Mouse (Mus musculus): ENCODE data around the gene Lrguk. TPM values are rescaled to one million over a fixed set of nuclear protein-coding genes. Genes with fewer than 3 reads are reported as not detected.

Gene Lrguk
- polyA plus RNA-seq, 1 experiment from 2014 or later = 0.59 TPM

GRCm38 (mm10) chr6:34179911-34180310 lies 150.7 kb downstream of the Lrguk start:
- H3K4me2 ChIP-seq (ENCODE audit: low read depth, severe bottlenecking) = no peak overlapping the region
- H3K27ac ChIP-seq (replicated peaks; ENCODE audit: low read depth, low read length) = no peak overlapping the region
- H3K4me1 ChIP-seq (ENCODE audit: control insufficient read depth, insufficient read depth, low read length) = peaks cover 5% of the 10 kb centered on the region; the same call in 1 of the 2 replicates
- H3K36me3 ChIP-seq (ENCODE audit: control insufficient read depth, insufficient read depth, low read length) = no peaks in the 10 kb centered on the region
- no peak overlapping the region for H3K4me3 ChIP-seq (ENCODE audit: low read depth, low read length)
- no peaks in the 10 kb centered on the region for H3K9me3 ChIP-seq (ENCODE audit: control insufficient read depth, low read length)
- DNase-seq (ENCODE audit: low spot score) (no peak), ATAC-seq (ENCODE audit: insufficient number of reproducible peaks, low FRiP score, low TSS enrichment, low read depth) (no peak)
- H3K9ac ChIP-seq (ENCODE audit: low read length) = no peak overlapping the region
- 71% methylated on average over 4 of the region's 4 CpGs for WGBS
- H3K27me3 ChIP-seq (ENCODE audit: control insufficient read depth, insufficient read depth, low read length) = no peaks in the 10 kb centered on the region

DNA sequence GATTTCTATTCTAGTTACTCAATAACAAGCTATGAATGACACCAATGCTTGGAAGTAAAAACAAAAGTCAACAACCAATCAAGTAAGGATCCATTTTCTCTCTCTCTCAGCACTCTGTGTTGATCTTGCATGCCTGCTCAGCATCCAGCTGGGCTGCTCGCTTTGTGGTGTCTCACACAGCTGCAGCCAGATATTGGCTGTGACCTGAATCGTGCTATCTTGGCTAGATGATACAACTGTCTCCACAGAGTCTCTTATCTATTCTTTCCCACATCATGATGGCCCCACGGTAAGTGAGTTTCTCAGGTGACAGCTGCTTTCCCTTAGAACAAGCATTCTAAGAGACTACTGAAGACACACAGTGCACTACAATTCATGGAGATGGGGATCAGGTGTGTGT lies 152.7 kb downstream of the Lrguk start:
- no peak overlapping the region for H3K4me2 ChIP-seq (ENCODE audit: low read depth, severe bottlenecking)
- H3K9ac ChIP-seq (ENCODE audit: low read length) = no peak overlapping the region
- H3K36me3 ChIP-seq (ENCODE audit: control insufficient read depth, insufficient read depth, low read length) = no peaks in the 10 kb centered on the region
- no peak overlapping the region for H3K4me3 ChIP-seq (ENCODE audit: low read depth, low read length)
- DNase-seq (ENCODE audit: low spot score) (no peak), ATAC-seq (ENCODE audit: insufficient number of reproducible peaks, low FRiP score, low TSS enrichment, low read depth) (no peak)
- no peaks in the 10 kb centered on the region for H3K27me3 ChIP-seq (ENCODE audit: control insufficient read depth, insufficient read depth, low read length)
- no peaks in the 10 kb centered on the region for H3K9me3 ChIP-seq (ENCODE audit: control insufficient read depth, low read length)
- no peaks in the 10 kb centered on the region for H3K4me1 ChIP-seq (ENCODE audit: control insufficient read depth, insufficient read depth, low read length)
- H3K27ac ChIP-seq (replicated peaks; ENCODE audit: low read depth, low read length) = no peak overlapping the region
- 89% methylated on average over 3 of the region's 3 CpGs for WGBS

DNA sequence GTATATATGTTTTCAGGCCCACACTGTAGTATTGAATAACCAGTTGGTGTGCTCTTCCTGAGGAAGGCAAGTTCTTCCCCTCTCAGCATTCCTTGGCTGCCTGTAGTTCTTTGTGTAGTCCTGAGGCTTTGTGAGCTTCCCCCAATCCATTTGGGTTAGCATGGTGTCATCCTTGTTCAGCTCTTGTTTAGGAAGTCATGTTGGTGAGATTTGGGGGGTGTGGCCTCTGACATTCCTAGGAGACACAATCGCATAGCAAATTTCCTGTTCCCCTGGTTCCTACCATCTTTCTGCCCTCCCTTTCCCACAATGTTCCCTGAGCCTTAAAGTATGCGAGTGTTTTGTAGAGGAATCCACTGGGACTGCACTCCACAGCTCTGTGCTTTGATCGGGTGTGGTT lies 154.1 kb downstream of the Lrguk start:
- WGBS = 84% methylated on average over 3 of the region's 3 CpGs
- Histone ChIP-seq H3K4me3 (ENCODE audit: low read depth, low read length) (no peak overlapping the region), H3K36me3 (ENCODE audit: control insufficient read depth, insufficient read depth, low read length) (no peaks in the 10 kb centered on the region), H3K9ac (ENCODE audit: low read length) (no peak overlapping the region), H3K4me1 (ENCODE audit: control insufficient read depth, insufficient read depth, low read length) (no peaks in the 10 kb centered on the region), H3K27ac (replicated peaks; ENCODE audit: low read depth, low read length) (no peak overlapping the region), H3K4me2 (ENCODE audit: low read depth, severe bottlenecking) (no peak overlapping the region), H3K9me3 (ENCODE audit: control insufficient read depth, low read length) (no peaks in the 10 kb centered on the region), H3K27me3 (ENCODE audit: control insufficient read depth, insufficient read depth, low read length) (no peaks in the 10 kb centered on the region)
- ATAC-seq (ENCODE audit: insufficient number of reproducible peaks, low FRiP score, low TSS enrichment, low read depth) = no peak
- DNase-seq (ENCODE audit: low spot score) = no peak

Other genes with a start within 250 kb of the Lrguk start
- 47.3 and 49.8 TPM in 2 replicates for gene Slc35b4, start 147.7 kb downstream of the Lrguk start, polyA plus RNA-seq (2014; fragmentation: Nextera tagmentation; extraction: Ambion mirVana)